Mouse (Mus musculus) kidney, postnatal 36 days (tissue): Measurements from ENCODE around the gene Hist1h2bh.
"Not testable (repeated sequence)": the region's sequence is repeated elsewhere in the genome, so short reads cannot be mapped to it uniquely, and the experiment has no call there.

Experiments
- DNase-seq, 2 experiments: peaks; one replicate each; pipeline ENCODE4 v3.0.0; 2021 to 2022; ENCODE audit warnings: mixed read lengths in 2 of 2

Hist1h2bh gene

GRCm38 (mm10) chr13:23551146-23551834, 8.1 kb upstream of the Hist1h2bh start, which contains the start of gene Hist1h4f:
TSS of gene Hist1h4f (minus strand) at chr13:23551648.
- peak; percentile 83 to 89 for DNase-seq

- DNase-seq = no peak
Measured at GRCm38 (mm10) chr13:23550761-23551145, 7.6 kb upstream of the Hist1h2bh start.

- DNase-seq = no peak
Measured at GRCm38 (mm10) chr13:23546694-23547093, 3.5 kb upstream of the Hist1h2bh start.

GRCm38 (mm10) chr13:23544787-23545120, 1.6 kb upstream of the Hist1h2bh start:
- not testable (repeated sequence) for DNase-seq

- peak; percentile 64 to 90 for DNase-seq
Measured at GRCm38 (mm10) chr13:23543965-23544786, 984 bp upstream of the Hist1h2bh start, which contains the start of gene Hist1h3f. TSS of gene Hist1h3f (plus strand) at chr13:23544052.

- not testable (repeated sequence) for DNase-seq
Measured at GRCm38 (mm10) chr13:23542225-23542980, 789 bp downstream of the Hist1h2bh start.

- no peak for DNase-seq
Measured at GRCm38 (mm10) chr13:23541497-23541896, 1.7 kb downstream of the Hist1h2bh start.

GRCm38 (mm10) chr13:23539821-23540220, 3.4 kb downstream of the Hist1h2bh start:
- DNase-seq = not testable (repeated sequence)

- DNase-seq = no peak
Measured at GRCm38 (mm10) chr13:23538249-23538648, 4.9 kb downstream of the Hist1h2bh start.

- DNase-seq = no peak
Measured at GRCm38 (mm10) chr13:23537006-23537710, 6.0 kb downstream of the Hist1h2bh start.

- DNase-seq = no peak
Measured at GRCm38 (mm10) chr13:23536076-23536822, 6.9 kb downstream of the Hist1h2bh start.

- DNase-seq = peak; percentile 91 to 93
Measured at GRCm38 (mm10) chr13:23535137-23536075, 7.8 kb downstream of the Hist1h2bh start, which contains the start of gene Hist1h3g. TSS of gene Hist1h3g (plus strand) at chr13:23535422.

- DNase-seq = no peak
Measured at GRCm38 (mm10) chr13:23534368-23535131, 8.6 kb downstream of the Hist1h2bh start.

- peak; percentile 70 to 75 for DNase-seq
Measured at GRCm38 (mm10) chr13:23533560-23534367, 9.4 kb downstream of the Hist1h2bh start, which contains the start of gene Hist1h2af. TSS of gene Hist1h2af (plus strand) at chr13:23533906.

GRCm38 (mm10) chr13:23532262-23533075, 10.7 kb downstream of the Hist1h2bh start:
- no peak for DNase-seq

- peak; percentile 95 to 98 for DNase-seq
Measured at GRCm38 (mm10) chr13:23530901-23531875, 12.0 kb downstream of the Hist1h2bh start, which contains the start of gene Hist1h4h. TSS of gene Hist1h4h (plus strand) at chr13:23531050.
